Mouse (Mus musculus) lung, embryonic 14.5 days (tissue): ENCODE results near the gene Tas2r120. TPM values are rescaled to one million over a fixed set of nuclear protein-coding genes. Genes with fewer than 3 reads are reported as not detected.
A peak's percentile ranks its signal among the peaks of the same experiment; 100 is the strongest.
"Not testable (repeated sequence)": the region's sequence is repeated elsewhere in the genome, so short reads cannot be mapped to it uniquely, and the experiment has no call there.

Source experiments
- ATAC-seq: fragments of 200-750 bp; cut with Nextera tagmentation; 2 replicates; pipeline ENCODE4 v1.8.0; 2017; ENCODE audit warnings: mild to moderate bottlenecking, moderate TSS enrichment, moderate library complexity; ENCODE audit not compliant: insufficient read depth
- DNase-seq: peaks from one replicate; pipeline ENCODE4 v3.0.0-alpha.2; 2015
- H3K27ac ChIP-seq: fragments of 300-500 bp; sonication (generic); 2 replicates; pipeline ENCODE4 v1.5.1; 2014; ENCODE audit warnings: low read depth, mild to moderate bottlenecking, moderate library complexity
- H3K27me3 ChIP-seq: fragments of 300-500 bp; sonication (generic); 2 replicates; pipeline ENCODE4 v1.6.1; 2014; ENCODE audit warnings: low read length, control low read depth; ENCODE audit not compliant: insufficient read depth
- H3K36me3 ChIP-seq: fragments of 300-500 bp; sonication (generic); 2 replicates; pipeline ENCODE4 v1.6.1; 2014; ENCODE audit warnings: control low read depth; ENCODE audit not compliant: insufficient read depth
- H3K4me1 ChIP-seq: fragments of 300-500 bp; sonication (generic); 2 replicates; pipeline ENCODE4 v1.6.1; 2014; ENCODE audit warnings: antibody characterized with exemption, control low read depth; ENCODE audit not compliant: insufficient read depth
- H3K4me2 ChIP-seq: fragments of 300-500 bp; sonication (generic); 2 replicates; pipeline ENCODE4 v1.6.1; 2014; ENCODE audit warnings: mild to moderate bottlenecking
- H3K4me3 ChIP-seq: fragments of 300-500 bp; sonication (generic); 2 replicates; pipeline ENCODE4 v1.5.1; 2014; ENCODE audit warnings: low read depth, low read length
- H3K9ac ChIP-seq: fragments of 300-500 bp; sonication (generic); 2 replicates; pipeline ENCODE4 v1.6.1; 2014
- H3K9me3 ChIP-seq: fragments of 300-500 bp; sonication (generic); 2 replicates; pipeline ENCODE4 v1.6.1; 2016; ENCODE audit warnings: low read depth, low read length, control low read depth
- CTCF ChIP-seq: IDR thresholded peaks from 2 replicates; pipeline ENCODE4 v1.5.1; 2016; ENCODE audit warnings: antibody characterized with exemption, low read depth
- WGBS: fragments of 180-500 bp; shearing (Covaris S2); extraction: QIAGEN DNeasy Blood & Tissue Kit; methylation state at CpG from one replicate; pipeline ENCODE4 v1.1.7; 2014; 5-methylcytosine and 5-hydroxymethylcytosine counted together
- polyA plus RNA-seq: library from polyadenylated mRNA; unstranded; fragments of >200 nt; fragmentation: Nextera tagmentation; extraction: Ambion mirVana; gene quantifications from 2 replicates; pipeline ENCODE4 v1.2.1, GENCODE M21; 2014

Gene Tas2r120
- polyA plus RNA-seq, result not detected in 2 replicates

DNA sequence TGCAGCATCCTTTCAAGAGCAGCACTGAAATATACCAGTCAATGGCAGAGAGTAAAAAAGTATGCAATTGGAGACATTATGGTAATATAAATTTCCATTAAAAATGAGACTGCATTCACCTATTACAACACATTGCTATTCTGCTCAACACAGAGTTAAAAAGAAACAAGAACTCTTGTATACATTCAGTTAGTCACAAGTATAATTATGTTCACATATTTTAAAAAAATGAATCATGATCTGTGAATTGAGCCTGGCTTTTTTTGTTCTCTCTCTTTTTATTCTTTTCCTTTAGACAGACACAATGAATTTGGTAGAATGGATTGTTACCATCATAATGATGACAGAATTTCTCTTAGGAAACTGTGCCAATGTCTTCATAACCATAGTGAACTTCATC lies at the start of gene Tas2r120:
TSS of gene Tas2r120 (plus strand) at position 301 of the 400 bp plus-strand sequence.
- H3K27me3 ChIP-seq, result no peaks in the 10 kb centered on the region
- H3K4me2 ChIP-seq, result no peak within 1 kb of the TSS
- no peak within 1 kb of the TSS for H3K9ac ChIP-seq
- H3K27ac ChIP-seq, result no peak within 1 kb of the TSS
- ATAC-seq, result no peak
- no peaks in the 10 kb centered on the region for H3K4me1 ChIP-seq
- DNase-seq, result no peak
- no peak for TF ChIP-seq CTCF
- H3K4me3 ChIP-seq, result no peak within 1 kb of the TSS
- H3K36me3 ChIP-seq, result no peaks in the 10 kb centered on the region
- no peaks in the 10 kb centered on the region for H3K9me3 ChIP-seq

GRCm38 (mm10) chr6:132649399-132649798 lies 7.4 kb upstream of the Tas2r120 start:
- TF ChIP-seq CTCF, result peak; percentile 55
- ATAC-seq, result no peak
- Histone ChIP-seq H3K36me3 (no peaks in the 10 kb centered on the region), H3K9ac (no peak overlapping the region), H3K4me3 (no peak overlapping the region), H3K4me1 (no peaks in the 10 kb centered on the region), H3K27ac (no peak overlapping the region), H3K4me2 (no peak overlapping the region), H3K27me3 (no peaks in the 10 kb centered on the region), H3K9me3 (no peaks in the 10 kb centered on the region)
- DNase-seq, result peak; percentile 59

DNA sequence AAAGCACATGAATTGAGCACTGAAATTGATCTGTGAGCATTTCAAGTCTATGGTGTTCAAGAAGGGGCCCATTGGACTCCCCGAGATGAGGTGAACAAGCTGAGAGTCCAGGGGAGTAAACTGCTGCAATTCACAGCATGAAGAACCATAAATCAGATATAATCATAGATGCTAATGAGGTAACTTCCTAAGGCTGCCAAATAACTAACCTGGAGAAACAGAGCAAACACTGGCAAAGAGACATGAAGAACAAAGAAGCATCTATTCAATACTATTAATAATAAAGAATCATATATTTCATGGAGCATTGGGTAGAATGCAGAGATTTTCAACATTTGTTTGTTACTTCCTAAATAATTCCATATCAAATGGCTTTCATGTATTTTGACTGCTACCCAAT lies 5.3 kb upstream of the Tas2r120 start, which contains the start of gene A630073D07Rik:
TSS of gene A630073D07Rik (minus strand) at position 101 of the 400 bp plus-strand sequence.
- H3K4me2 ChIP-seq, result no peak within 1 kb of the TSS
- no peak within 1 kb of the TSS for H3K9ac ChIP-seq
- TF ChIP-seq CTCF, result no peak
- no peak within 1 kb of the TSS for H3K4me3 ChIP-seq
- ATAC-seq, result no peak
- no peaks in the 10 kb centered on the region for H3K36me3 ChIP-seq
- no peak within 1 kb of the TSS for H3K27ac ChIP-seq
- 71% methylated on average over 1 of the region's 1 CpGs for WGBS
- no peak for DNase-seq
- no peaks in the 10 kb centered on the region for H3K27me3 ChIP-seq
- no peaks in the 10 kb centered on the region for H3K4me1 ChIP-seq
- H3K9me3 ChIP-seq, result no peaks in the 10 kb centered on the region

GRCm38 (mm10) chr6:132691596-132691995 lies 34.8 kb downstream of the Tas2r120 start:
- not testable (repeated sequence) for H3K36me3 ChIP-seq, ATAC-seq, H3K27ac ChIP-seq, H3K9ac ChIP-seq, H3K4me3 ChIP-seq, H3K9me3 ChIP-seq, H3K4me2 ChIP-seq, DNase-seq, H3K4me1 ChIP-seq, H3K27me3 ChIP-seq
- WGBS, result 70% methylated on average over 7 of the region's 7 CpGs

GRCm38 (mm10) chr6:132700907-132701306 lies 44.2 kb downstream of the Tas2r120 start, which contains the start of gene Tas2r121:
Gene Tas2r121 (minus strand): TSS chr6:132701007.
- 65% methylated on average over 1 of the region's 1 CpGs for WGBS
- ATAC-seq (no peak), DNase-seq (no peak)
- Histone ChIP-seq H3K27me3 (no peaks in the 10 kb centered on the region), H3K9me3 (no peaks in the 10 kb centered on the region), H3K9ac (no peak within 1 kb of the TSS), H3K4me1 (no peaks in the 10 kb centered on the region), H3K36me3 (no peaks in the 10 kb centered on the region), H3K4me3 (no peak within 1 kb of the TSS), H3K27ac (no peak within 1 kb of the TSS), H3K4me2 (no peak within 1 kb of the TSS)
- no peak for TF ChIP-seq CTCF

Other genes starting within 250 kb of the Tas2r120 start
- gene Prh1, start 87.1 kb upstream of the Tas2r120 start, polyA plus RNA-seq, result not detected in 2 replicates
- not detected in 2 replicates for gene Prp2, start 61.0 kb upstream of the Tas2r120 start, polyA plus RNA-seq
- gene A630073D07Rik, start 5.4 kb upstream of the Tas2r120 start, polyA plus RNA-seq, result not detected in 2 replicates
- not detected in 2 replicates for gene Tas2r121, start 44.1 kb downstream of the Tas2r120 start, polyA plus RNA-seq
- not detected in 2 replicates for gene Tas2r122, start 55.0 kb downstream of the Tas2r120 start, polyA plus RNA-seq
- gene Tas2r115, start 81.1 kb downstream of the Tas2r120 start, polyA plus RNA-seq, result not detected in 2 replicates
- gene Tas2r124, start 97.8 kb downstream of the Tas2r120 start, polyA plus RNA-seq, result not detected in 2 replicates
- not detected in 2 replicates for gene Tas2r102, start 105.2 kb downstream of the Tas2r120 start, polyA plus RNA-seq
- not detected in 2 replicates for gene Tas2r136, start 121.2 kb downstream of the Tas2r120 start, polyA plus RNA-seq
- gene Tas2r117, start 145.9 kb downstream of the Tas2r120 start, polyA plus RNA-seq, result not detected in 2 replicates
- not detected in 2 replicates for gene Tas2r123, start 190.2 kb downstream of the Tas2r120 start, polyA plus RNA-seq
- gene Tas2r116, start 198.5 kb downstream of the Tas2r120 start, polyA plus RNA-seq, result not detected in 2 replicates
- not detected in 2 replicates for gene Tas2r110, start 211.1 kb downstream of the Tas2r120 start, polyA plus RNA-seq
- gene Tas2r113, start 236.1 kb downstream of the Tas2r120 start, polyA plus RNA-seq, result not detected in 2 replicates